Mouse (Mus musculus) lung, adult 2 months (tissue): ENCODE results near the gene Erich3.

Source experiments
- CTCF ChIP-seq: fragments of 200-500 bp; IDR thresholded peaks from 2 replicates; pipeline ENCODE4 v1.5.1; 2011; ENCODE audit warnings: mild to moderate bottlenecking, low read length, control low read depth; ENCODE audit not compliant: insufficient read depth
- POLR2A ChIP-seq: fragments of 200-500 bp; IDR thresholded peaks from 2 replicates; pipeline ENCODE4 v1.6.1; 2011; ENCODE audit warnings: low read depth, mild to moderate bottlenecking, control low read depth, low read length, borderline replicate concordance; ENCODE audit errors: extremely low read depth

- no peak for TF ChIP-seq CTCF
- TF ChIP-seq POLR2A, result no peak
Measured at GRCm38 (mm10) chr3:154682570-154682969, 18.9 kb downstream of the Erich3 start.
